Mouse (Mus musculus) liver, postnatal 0 days (tissue): Measurements from ENCODE around the gene Crtap.

ENCODE experiments used
- CTCF ChIP-seq: sonication (generic); IDR thresholded peaks from 2 replicates; pipeline ENCODE4 v1.5.1; 2016; ENCODE audit warnings: antibody characterized with exemption, low read depth
- EP300 ChIP-seq: IDR thresholded peaks from 2 replicates; pipeline ENCODE4 v1.6.1; 2016; ENCODE audit warnings: antibody characterized with exemption, low read depth, mild to moderate bottlenecking

DNA sequence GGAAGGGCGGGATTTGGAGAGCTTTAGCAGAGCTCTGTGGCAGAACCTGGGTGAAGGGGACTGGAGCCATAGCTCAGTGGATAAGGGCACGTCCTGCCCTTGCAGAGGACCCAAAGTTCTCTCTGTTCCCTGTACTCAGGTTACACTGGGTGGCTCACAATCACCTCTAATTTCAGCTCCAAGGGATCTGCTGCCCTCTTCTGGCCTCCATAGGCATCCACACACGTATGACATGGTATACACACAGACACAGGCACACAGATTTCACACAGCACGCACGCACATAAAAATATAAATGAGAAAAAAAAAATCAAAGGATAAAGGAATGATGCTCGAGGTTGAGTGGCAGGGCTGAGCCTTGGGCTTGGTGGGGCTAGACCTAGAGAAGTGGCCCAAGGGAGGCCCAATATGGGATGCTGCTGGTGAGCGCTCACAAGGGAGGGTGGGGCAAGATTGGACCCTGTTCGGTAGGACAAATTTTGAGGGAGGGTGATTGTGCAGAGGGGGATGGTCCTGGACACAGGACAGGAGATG is 1.0 kb downstream of the Crtap start:
- TF ChIP-seq CTCF (peak; percentile 57), EP300 (no peak)
